Mouse (Mus musculus): Measurements from ENCODE around the gene Ulk3. TPM values are rescaled to one million over a fixed set of nuclear protein-coding genes. Genes with fewer than 3 reads are reported as not detected.

Gene Ulk3
- polyA plus RNA-seq, 1 experiment = 34.2 TPM

GRCm38 (mm10) chr9:57639661-57640328, 50.5 kb downstream of the Ulk3 start:
- TF ChIP-seq CTCF (IDR thresholded peaks at IDR 0.05; ENCODE audit: insufficient read depth, low read length) (no peak), POLR2A (IDR thresholded peaks at IDR 0.05; ENCODE audit: borderline replicate concordance, extremely low read depth, low read depth, low read length) (no peak)
- 25% methylated on average over 5 of the region's 5 CpGs for WGBS
- no peak for DNase-seq
- peaks cover 50% of the 10 kb centered on the region for H3K4me1 ChIP-seq (ENCODE audit: control insufficient read depth, insufficient read depth, low read length)
- H3K4me3 ChIP-seq (replicated peaks; ENCODE audit: extremely low read depth, low read depth, low read length) = no peak overlapping the region

- peak; percentile 54 for DNase-seq
- TF ChIP-seq POLR2A (IDR thresholded peaks at IDR 0.05; ENCODE audit: borderline replicate concordance, extremely low read depth, low read depth, low read length) (peak; percentile 55; the same call in 1 of the 2 replicates), CTCF (IDR thresholded peaks at IDR 0.05; ENCODE audit: insufficient read depth, low read length) (no peak)
- WGBS = 6% methylated on average over 15 of the region's 15 CpGs
- H3K4me3 ChIP-seq (replicated peaks; ENCODE audit: extremely low read depth, low read depth, low read length) = no peak overlapping the region
- H3K4me1 ChIP-seq (ENCODE audit: control insufficient read depth, insufficient read depth, low read length) = peaks cover 48% of the 10 kb centered on the region
Measured at GRCm38 (mm10) chr9:57640384-57640783, 51.1 kb downstream of the Ulk3 start.

- peaks cover 49% of the 10 kb centered on the region for H3K4me1 ChIP-seq (ENCODE audit: control insufficient read depth, insufficient read depth, low read length)
- no peak for TF ChIP-seq POLR2A (IDR thresholded peaks at IDR 0.05; ENCODE audit: borderline replicate concordance, extremely low read depth, low read depth, low read length)
- TF ChIP-seq CTCF (IDR thresholded peaks at IDR 0.05; ENCODE audit: insufficient read depth, low read length) = no peak
- no peak overlapping the region for H3K4me3 ChIP-seq (replicated peaks; ENCODE audit: extremely low read depth, low read depth, low read length)
- 60% methylated on average over 1 of the region's 1 CpGs for WGBS
- no peak for DNase-seq
Measured at GRCm38 (mm10) chr9:57641022-57641421, 51.8 kb downstream of the Ulk3 start.

- H3K4me1 ChIP-seq (ENCODE audit: control insufficient read depth, insufficient read depth, low read length) = peaks cover 48% of the 10 kb centered on the region
- no peak for TF ChIP-seq POLR2A (IDR thresholded peaks at IDR 0.05; ENCODE audit: borderline replicate concordance, extremely low read depth, low read depth, low read length)
- no peak for TF ChIP-seq CTCF (IDR thresholded peaks at IDR 0.05; ENCODE audit: insufficient read depth, low read length)
- WGBS = 68% methylated on average over 13 of the region's 13 CpGs
- DNase-seq = no peak
- H3K4me3 ChIP-seq (replicated peaks; ENCODE audit: extremely low read depth, low read depth, low read length) = no peak overlapping the region
Measured at GRCm38 (mm10) chr9:57641775-57642550, 52.7 kb downstream of the Ulk3 start.

- peaks cover 37% of the 10 kb centered on the region for H3K4me1 ChIP-seq (ENCODE audit: control insufficient read depth, insufficient read depth, low read length)
- no peak for DNase-seq
- TF ChIP-seq CTCF (IDR thresholded peaks at IDR 0.05; ENCODE audit: insufficient read depth, low read length) (no peak), POLR2A (IDR thresholded peaks at IDR 0.05; ENCODE audit: borderline replicate concordance, extremely low read depth, low read depth, low read length) (no peak)
- peak overlapping the region; percentile 30 for H3K4me3 ChIP-seq (replicated peaks; ENCODE audit: extremely low read depth, low read depth, low read length)
- WGBS = 46% methylated on average over 9 of the region's 9 CpGs
Measured at GRCm38 (mm10) chr9:57643169-57643855, 54.1 kb downstream of the Ulk3 start.

DNA sequence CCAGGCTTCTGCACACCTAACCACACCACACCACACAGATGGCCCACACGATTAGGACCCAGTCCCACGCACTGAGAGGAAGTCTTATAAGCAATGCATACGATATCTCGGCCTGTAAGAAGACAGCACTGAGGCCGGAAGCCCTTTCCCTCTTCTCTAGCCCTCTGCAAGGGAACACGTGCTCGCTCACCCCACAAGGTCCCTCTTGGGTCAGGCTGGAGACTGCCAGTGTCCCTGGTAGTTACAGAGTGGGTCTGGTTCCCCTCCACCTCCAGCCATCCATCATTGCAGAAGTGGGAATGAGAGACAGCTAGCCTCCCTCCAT, 54.6 kb downstream of the Ulk3 start:
- DNase-seq = no peak
- WGBS = 21% methylated on average over 7 of the region's 7 CpGs
- TF ChIP-seq POLR2A (IDR thresholded peaks at IDR 0.05; ENCODE audit: borderline replicate concordance, extremely low read depth, low read depth, low read length) (no peak), CTCF (IDR thresholded peaks at IDR 0.05; ENCODE audit: insufficient read depth, low read length) (no peak)
- Histone ChIP-seq H3K4me3 (replicated peaks; ENCODE audit: extremely low read depth, low read depth, low read length) (peak overlapping the region; percentile 30), H3K4me1 (ENCODE audit: control insufficient read depth, insufficient read depth, low read length) (peaks cover 32% of the 10 kb centered on the region)

GRCm38 (mm10) chr9:57644442-57644943, 55.2 kb downstream of the Ulk3 start:
- 2% methylated on average over 18 of the region's 18 CpGs for WGBS

GRCm38 (mm10) chr9:57644944-57645893, 56.0 kb downstream of the Ulk3 start:
- under 1% methylated on average over 66 of the region's 85 CpGs for WGBS
- TF ChIP-seq CTCF (IDR thresholded peaks at IDR 0.05; ENCODE audit: insufficient read depth, low read length) = peak; percentile 69
- TF ChIP-seq POLR2A (IDR thresholded peaks at IDR 0.05; ENCODE audit: borderline replicate concordance, extremely low read depth, low read depth, low read length) = peak; percentile 71; the same call in 1 of the 2 replicates

More at GRCm38 (mm10) chr9:57644442-57644943, 55.2 kb downstream of the Ulk3 start:
- Histone ChIP-seq H3K4me3 (replicated peaks; ENCODE audit: extremely low read depth, low read depth, low read length) (peak overlapping the region; percentile 93), H3K4me1 (ENCODE audit: control insufficient read depth, insufficient read depth, low read length) (peaks cover 25% of the 10 kb centered on the region)
- TF ChIP-seq CTCF (IDR thresholded peaks at IDR 0.05; ENCODE audit: insufficient read depth, low read length) (no peak), POLR2A (IDR thresholded peaks at IDR 0.05; ENCODE audit: borderline replicate concordance, extremely low read depth, low read depth, low read length) (0 out of 2 replicates have a peak, but pooled peaks have one; percentile 12)
- no peak for DNase-seq

More at GRCm38 (mm10) chr9:57644944-57645893, 56.0 kb downstream of the Ulk3 start:
- DNase-seq = peak; percentile 95
- H3K4me1 ChIP-seq (ENCODE audit: control insufficient read depth, insufficient read depth, low read length) = peaks cover 18% of the 10 kb centered on the region
- peak overlapping the region; percentile 93 for H3K4me3 ChIP-seq (replicated peaks; ENCODE audit: extremely low read depth, low read depth, low read length)

Other genes starting within 250 kb of the Ulk3 start
- 30.8 and 36.1 TPM in 2 replicates for gene Ppcdc, start 149.3 kb upstream of the Ulk3 start, polyA plus RNA-seq (2012; rRNA removed)
- gene Scamp5, start 121.4 kb upstream of the Ulk3 start, polyA plus RNA-seq (2012; rRNA removed) = 10.9 and 12.0 TPM in 2 replicates
- 1.6 and 2.0 TPM in 2 replicates for gene Rpp25, start 85.4 kb upstream of the Ulk3 start, polyA plus RNA-seq (2012; rRNA removed)
- 166 and 181 TPM in 2 replicates for gene Cox5a, start 68.2 kb upstream of the Ulk3 start, polyA plus RNA-seq (2012; rRNA removed)
- gene Fam219b, start 51.9 kb upstream of the Ulk3 start, polyA plus RNA-seq (2012; rRNA removed) = 9.5 and 16.9 TPM in 2 replicates
- 18.1 and 28.4 TPM in 2 replicates for gene Mpi, start 36.7 kb upstream of the Ulk3 start, polyA plus RNA-seq (2012; rRNA removed)
- 83.0 and 103 TPM in 2 replicates for gene Scamp2, start 28.5 kb upstream of the Ulk3 start, polyA plus RNA-seq (2012; rRNA removed)
- not detected in 2 replicates for gene Cplx3, start 16.8 kb downstream of the Ulk3 start, polyA plus RNA-seq (2012; rRNA removed)
- gene Lman1l, start 31.3 kb downstream of the Ulk3 start, polyA plus RNA-seq (2012; rRNA removed) = 0.06 and 0.08 TPM in 2 replicates
- gene Csk, start 64.2 kb downstream of the Ulk3 start, polyA plus RNA-seq (2012; rRNA removed) = 68.7 and 79.3 TPM in 2 replicates
- 0.23 and 0.44 TPM in 2 replicates for gene Cyp1a2, start 94.3 kb downstream of the Ulk3 start, polyA plus RNA-seq (2012; rRNA removed)
- 28.8 and 37.7 TPM in 2 replicates for gene Cyp1a1, start 98.5 kb downstream of the Ulk3 start, polyA plus RNA-seq (2012; rRNA removed)
- 17.6 and 19.4 TPM in 2 replicates for gene Edc3, start 119.1 kb downstream of the Ulk3 start, polyA plus RNA-seq (2012; rRNA removed)
- 95.5 and 159 TPM in 2 replicates for gene Clk3, start 176.4 kb downstream of the Ulk3 start, polyA plus RNA-seq (2012; rRNA removed)
- 16.4 and 16.6 TPM in 2 replicates for gene Arid3b, start 247.3 kb downstream of the Ulk3 start, polyA plus RNA-seq (2012; rRNA removed)